Mouse (Mus musculus) lung, postnatal 0 days (tissue): ENCODE data around the gene Prox1.

ENCODE experiments used
- CTCF ChIP-seq: IDR thresholded peaks from 2 replicates; pipeline ENCODE4 v1.5.1; 2016; ENCODE audit warnings: antibody characterized with exemption, mild to moderate bottlenecking
- EP300 ChIP-seq: IDR thresholded peaks from 2 replicates; pipeline ENCODE4 v1.6.1; 2016; ENCODE audit warnings: antibody characterized with exemption, mild to moderate bottlenecking, control low read depth

- TF ChIP-seq CTCF (no peak), EP300 (no peak)
Measured at GRCm38 (mm10) chr1:190127163-190127795, 43.2 kb downstream of the Prox1 start.
